Comparison of ENCODE assay signal across 8 mouse cellular contexts in genomic region chr19:41441911-41442607, GRCm38 (mm10). TPM values are rescaled to one million over a fixed set of nuclear protein-coding genes. Genes with fewer than 3 reads are reported as not detected.
DNase-seq lines count a peak whose midpoint lies in the region; ATAC-seq lines count a peak whose summit lies in the region.

No protein-coding gene starts in this region.

- H3K4me1 ChIP-seq in kidney, embryonic 14.5 days (ENCODE audit: control insufficient read depth, insufficient read depth, low read length), result peaks cover 4% of the 10 kb centered on the region; the same call in 1 of the 2 replicates
- peaks cover 14% of the 10 kb centered on the region for H3K4me1 ChIP-seq in liver, embryonic 16.5 days (ENCODE audit: control insufficient read depth, low read depth, low read length)

- H3K9ac ChIP-seq in kidney, embryonic 14.5 days (ENCODE audit: low read depth, low read length), result no peak overlapping the region
- no peak overlapping the region for H3K9ac ChIP-seq in liver, embryonic 16.5 days (ENCODE audit: low read depth, low read length)

- no peak for DNase-seq in kidney, adult 9 months
- peak; percentile 29 for DNase-seq in brain, adult 2 months (ENCODE audit: low read depth, low spot score)
- no peak for DNase-seq in frontal cortex, postnatal 25 days (ENCODE audit: low spot score in 2 of 2)
- DNase-seq in thymus, postnatal 10 days (ENCODE audit: low spot score in 2 of 2), result no peak
- DNase-seq in left cerebral cortex, postnatal 25 days (ENCODE audit: low spot score in 2 of 2), result no peak

- peaks cover 7% of the 10 kb centered on the region; the same call in 1 of the 2 replicates for H3K27me3 ChIP-seq in kidney, embryonic 14.5 days (ENCODE audit: control insufficient read depth, insufficient read depth, low read length)
- no peaks in the 10 kb centered on the region; the same call in 1 of the 2 replicates for H3K27me3 ChIP-seq in liver, embryonic 16.5 days (ENCODE audit: control insufficient read depth, insufficient read depth, low read depth, low read length)

- peak overlapping the region; percentile 24 for H3K4me3 ChIP-seq in kidney, embryonic 14.5 days (ENCODE audit: low read length)
- H3K4me3 ChIP-seq in liver, embryonic 16.5 days (ENCODE audit: low read depth, low read length), result peak overlapping the region; percentile 29

- ATAC-seq in kidney, embryonic 14.5 days (ENCODE audit: low FRiP score, low TSS enrichment), result no peak
- peak; percentile 42 for ATAC-seq in granulocyte monocyte progenitor cell, adult 5-6 weeks (replicated peaks; ENCODE audit: poor library complexity, severe bottlenecking)
- ATAC-seq in liver, embryonic 16.5 days (ENCODE audit: low read depth), result no peak

- intact Hi-C loops in left cerebral cortex, postnatal 25 days (cut with DNase I), result no loop called here

- no peaks in the 10 kb centered on the region for H3K9me3 ChIP-seq in kidney, embryonic 14.5 days (ENCODE audit: control insufficient read depth, low read length)
- no peaks in the 10 kb centered on the region for H3K9me3 ChIP-seq in liver, embryonic 16.5 days (replicated peaks; ENCODE audit: control insufficient read depth, low read length)

- H3K4me2 ChIP-seq in kidney, embryonic 14.5 days (replicated peaks; ENCODE audit: low read depth, low read length), result peak overlapping the region; percentile 33
- H3K4me2 ChIP-seq in liver, embryonic 16.5 days (ENCODE audit: low read depth, low read length), result peak overlapping the region; percentile 32

- WGBS in kidney, embryonic 14.5 days, result 18% methylated on average over 20 of the region's 20 CpGs
- WGBS in liver, embryonic 16.5 days (ENCODE audit: insufficient replicate concordance), result 19% methylated on average over 20 of the region's 20 CpGs

- H3K27ac ChIP-seq in kidney, embryonic 14.5 days (ENCODE audit: low read depth, low read length), result no peak overlapping the region
- H3K27ac ChIP-seq in liver, embryonic 16.5 days (ENCODE audit: low read length), result no peak overlapping the region

- no peaks in the 10 kb centered on the region for H3K36me3 ChIP-seq in kidney, embryonic 14.5 days (ENCODE audit: control insufficient read depth, insufficient read depth, low read length)
- H3K36me3 ChIP-seq in liver, embryonic 16.5 days (ENCODE audit: control insufficient read depth, insufficient read depth), result no peaks in the 10 kb centered on the region

RNA-seq across cellular contexts. Expression of gene Lcor, which starts 40.4 kb away (rescaled TPM):
- polyA plus RNA-seq in kidney, embryonic 14.5 days (2014; fragmentation: Nextera tagmentation; extraction: Ambion mirVana), result 18.0 and 19.7 TPM in 2 replicates
- total RNA-seq in granulocyte monocyte progenitor cell, adult 5-6 weeks (2014; fragmentation: Nextera tagmentation), result 16.4 and 18.7 TPM in 2 replicates
- total RNA-seq in granulocyte monocyte progenitor cell, adult 5-6 weeks (2017), result 10.5 and 12.9 TPM in 2 replicates
- 6.3 and 6.9 TPM in 2 replicates for polyA plus RNA-seq in liver, embryonic 16.5 days (2015; fragmentation: Nextera tagmentation; extraction: Ambion mirVana)
- total RNA-seq in left cerebral cortex, postnatal 25 days (2021), result 10 to 100 TPM; 19.5 to 19.8 TPM

RNA-seq across cellular contexts. Expression of gene Pik3ap1, which starts 57.2 kb away (rescaled TPM):
- 0.77 and 1.6 TPM in 2 replicates for polyA plus RNA-seq in kidney, embryonic 14.5 days (2014; fragmentation: Nextera tagmentation; extraction: Ambion mirVana)
- total RNA-seq in granulocyte monocyte progenitor cell, adult 5-6 weeks (2014; fragmentation: Nextera tagmentation), result 23.3 and 24.6 TPM in 2 replicates
- 23.5 and 26.8 TPM in 2 replicates for total RNA-seq in granulocyte monocyte progenitor cell, adult 5-6 weeks (2017)
- polyA plus RNA-seq in liver, embryonic 16.5 days (2015; fragmentation: Nextera tagmentation; extraction: Ambion mirVana), result 14.9 and 17.9 TPM in 2 replicates
- total RNA-seq in left cerebral cortex, postnatal 25 days (2021), result 1 to 10 TPM; 1.8 to 3.0 TPM

Comparison
In these comparisons a context has a peak if more than half of its experiments do, and no peak if none do; other contexts are left out.
1. RNA of gene Pik3ap1, which starts 57.2 kb away (total RNA-seq): 23.3 to 26.8 TPM in granulocyte monocyte progenitor cell, adult 5-6 weeks; 1.8 to 3.0 TPM in left cerebral cortex, postnatal 25 days; every median in the first group is over 4 times any median in the second.